ENCODE assay signal across 7 mouse cellular contexts in genomic region chr17:12792422-12793206, GRCm38 (mm10). TPM values are rescaled to one million over a fixed set of nuclear protein-coding genes. Genes with fewer than 3 reads are reported as not detected.
DNase-seq lines count a peak whose midpoint lies in the region; ATAC-seq lines count a peak whose summit lies in the region.

No protein-coding gene starts in this region.

- DNase-seq in NIH3T3 (ENCODE audit: low read depth) (peak; percentile 33), liver (peak; percentile 67)
- DNase-seq in heart, postnatal 25 days (ENCODE audit: low spot score), result peak; percentile 68
- DNase-seq in left cerebral cortex, adult 8-10 months (ENCODE audit: low spot score in 2 of 2), result no peak

- no peak for ATAC-seq in embryonic facial prominence, embryonic 13.5 days (ENCODE audit: insufficient number of reproducible peaks, insufficient read depth, low FRiP score, low TSS enrichment, low read depth)
- ATAC-seq in stomach, embryonic 16.5 days (ENCODE audit: insufficient read depth, low FRiP score), result peak; percentile 66; the same call in 1 of the 2 replicates
- no peak for ATAC-seq in midbrain, embryonic 16.5 days

- intact Hi-C loops in heart, postnatal 25 days (cut with DNase I), result loop anchor here (2.0 to 5.0 kb wide), 2 partner anchors 34 to 50 kb away; no protein-coding TSS in a partner anchor

- 64% methylated on average over 11 of the region's 11 CpGs for WGBS in embryonic facial prominence, embryonic 13.5 days
- 36% methylated on average over 11 of the region's 11 CpGs for WGBS in stomach, embryonic 16.5 days
- 73% methylated on average over 11 of the region's 11 CpGs for WGBS in midbrain, embryonic 16.5 days

- peaks cover 12% of the 10 kb centered on the region for H3K36me3 ChIP-seq in embryonic facial prominence, embryonic 13.5 days
- H3K36me3 ChIP-seq in stomach, embryonic 16.5 days (ENCODE audit: control insufficient read depth, insufficient read depth, low read length), result 0 out of 2 replicates have a peak, but pooled peaks cover 6% of the 10 kb centered on the region
- no peaks in the 10 kb centered on the region for H3K36me3 ChIP-seq in midbrain, embryonic 16.5 days (ENCODE audit: control insufficient read depth, insufficient read depth, low read length)

- H3K4me2 ChIP-seq in embryonic facial prominence, embryonic 13.5 days, result no peak overlapping the region
- H3K4me2 ChIP-seq in stomach, embryonic 16.5 days (ENCODE audit: low read depth, low read length), result no peak overlapping the region
- H3K4me2 ChIP-seq in midbrain, embryonic 16.5 days (ENCODE audit: low read length), result no peak overlapping the region

- peaks cover 10% of the 10 kb centered on the region; the same call in 1 of the 2 replicates for H3K9me3 ChIP-seq in embryonic facial prominence, embryonic 13.5 days
- H3K9me3 ChIP-seq in stomach, embryonic 16.5 days (replicated peaks; ENCODE audit: control insufficient read depth, low read length), result peaks cover 10% of the 10 kb centered on the region
- H3K9me3 ChIP-seq in midbrain, embryonic 16.5 days (replicated peaks; ENCODE audit: control insufficient read depth, low read length, poor library complexity, severe bottlenecking), result no peaks in the 10 kb centered on the region

- no peak overlapping the region for H3K9ac ChIP-seq in embryonic facial prominence, embryonic 13.5 days
- H3K9ac ChIP-seq in stomach, embryonic 16.5 days (ENCODE audit: low read length), result 0 out of 2 replicates have a peak overlapping the region, but pooled peaks have one; percentile 25
- no peak overlapping the region for H3K9ac ChIP-seq in midbrain, embryonic 16.5 days (ENCODE audit: low read depth, low read length)

- H3K27me3 ChIP-seq in embryonic facial prominence, embryonic 13.5 days, result no peaks in the 10 kb centered on the region
- no peaks in the 10 kb centered on the region for H3K27me3 ChIP-seq in stomach, embryonic 16.5 days (ENCODE audit: control insufficient read depth, insufficient read depth, low read length)
- no peaks in the 10 kb centered on the region; the same call in 1 of the 2 replicates for H3K27me3 ChIP-seq in midbrain, embryonic 16.5 days (ENCODE audit: control insufficient read depth, insufficient read depth, low read depth, low read length)

- H3K4me3 ChIP-seq in embryonic facial prominence, embryonic 13.5 days, result no peak overlapping the region
- no peak overlapping the region for H3K4me3 ChIP-seq in stomach, embryonic 16.5 days (replicated peaks; ENCODE audit: low read length)
- H3K4me3 ChIP-seq in midbrain, embryonic 16.5 days (ENCODE audit: low read depth, low read length), result no peak overlapping the region

- peaks cover 55% of the 10 kb centered on the region for H3K4me1 ChIP-seq in embryonic facial prominence, embryonic 13.5 days
- H3K4me1 ChIP-seq in stomach, embryonic 16.5 days (ENCODE audit: control insufficient read depth, insufficient read depth, low read length), result peaks cover 59% of the 10 kb centered on the region
- H3K4me1 ChIP-seq in midbrain, embryonic 16.5 days (ENCODE audit: control insufficient read depth, insufficient read depth, low read length), result peaks cover 14% of the 10 kb centered on the region

- H3K27ac ChIP-seq in embryonic facial prominence, embryonic 13.5 days, result peak overlapping the region; percentile 52
- H3K27ac ChIP-seq in stomach, embryonic 16.5 days (ENCODE audit: low read length), result peak overlapping the region; percentile 92
- H3K27ac ChIP-seq in midbrain, embryonic 16.5 days (ENCODE audit: low read length), result no peak overlapping the region

RNA-seq across cellular contexts. Expression of gene Igf2r, which starts 23.1 kb away (rescaled TPM):
- polyA plus RNA-seq in embryonic facial prominence, embryonic 13.5 days (2015; fragmentation: Nextera tagmentation; extraction: Ambion mirVana), result 27.9 and 35.4 TPM in 2 replicates
- total RNA-seq in heart, postnatal 25 days (2021), result 100 to 1,000 TPM in 1 of 2 experiments, 10 to 100 TPM in 1; 99.0 to 108 TPM
- polyA plus RNA-seq in stomach, embryonic 16.5 days (2015; fragmentation: Nextera tagmentation; extraction: Ambion mirVana), result 38.6 and 39.3 TPM in 2 replicates
- 10 to 100 TPM; 26.6 to 27.7 (median 27.2) TPM for total RNA-seq in left cerebral cortex, adult 8-10 months (2022)
- polyA plus RNA-seq in midbrain, embryonic 16.5 days (2015; fragmentation: Nextera tagmentation; extraction: Ambion mirVana), result 9.6 and 10.9 TPM in 2 replicates

Comparison
In these comparisons a context has a peak if more than half of its experiments do, and no peak if none do; other contexts are left out.
1. DNase-seq: peak in NIH3T3 (single experiment), heart, postnatal 25 days (single experiment) and liver (single experiment); none in left cerebral cortex, adult 8-10 months (0 of 2).